Mouse (Mus musculus) NIH3T3 (cell line): Measurements from ENCODE around the gene Ffar3.
"Not testable (repeated sequence)": the region's sequence is repeated elsewhere in the genome, so short reads cannot be mapped to it uniquely, and the experiment has no call there.

Experiments
- DNase-seq: peaks from one replicate; pipeline ENCODE4 v3.0.0-alpha.2; 2012; ENCODE audit warnings: low read depth

Ffar3 gene

DNA sequence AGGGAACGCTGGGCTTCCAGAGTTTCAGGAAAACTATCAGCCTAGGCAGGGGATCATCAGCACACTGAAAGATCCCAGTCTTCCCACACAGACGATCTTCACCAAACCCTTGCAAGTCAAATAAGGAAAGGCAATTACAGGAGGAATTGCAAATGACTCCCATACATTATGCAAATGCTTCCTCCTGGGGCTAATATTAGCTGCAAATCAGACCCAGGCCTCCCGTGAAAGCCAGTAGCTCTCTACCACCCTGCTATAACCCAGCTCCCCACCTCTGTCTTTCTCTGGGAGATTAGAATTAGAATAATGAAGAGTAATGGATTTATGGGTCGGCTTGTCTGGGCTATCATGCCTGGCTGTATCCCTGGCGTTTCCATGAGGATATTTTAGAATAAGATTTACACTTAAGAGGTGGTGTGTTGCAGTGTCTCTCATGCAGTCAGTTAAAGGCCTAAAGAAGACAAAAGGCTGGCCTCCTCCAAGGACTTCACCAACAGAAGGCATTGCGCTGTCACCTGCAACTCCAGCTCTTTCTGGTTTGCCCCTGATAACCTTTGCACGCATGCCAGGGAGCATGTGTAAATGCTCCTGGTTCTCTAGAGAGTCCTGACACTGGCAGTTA is 11.2 kb downstream of the Ffar3 start:
- DNase-seq: no peak

DNA sequence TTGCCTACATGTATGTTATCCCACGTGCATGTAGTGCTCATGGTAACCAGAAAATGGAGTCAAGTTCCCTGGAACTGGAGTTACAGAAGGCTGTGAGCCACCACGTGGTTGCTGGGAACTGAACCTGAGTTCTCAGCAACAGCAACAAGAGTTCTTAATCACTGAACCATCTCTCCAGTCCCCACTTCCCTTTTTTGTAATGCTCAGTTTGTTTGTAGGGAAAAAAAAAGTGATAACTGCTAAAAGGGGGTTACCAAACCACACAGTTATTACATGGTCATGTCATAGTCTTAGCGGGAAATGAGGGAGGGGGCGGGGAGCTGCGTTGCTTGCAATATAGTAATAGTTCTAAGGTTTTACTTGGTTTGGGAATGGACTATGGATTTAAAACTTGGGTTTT is 13.9 kb downstream of the Ffar3 start:
- no peak for DNase-seq

DNA sequence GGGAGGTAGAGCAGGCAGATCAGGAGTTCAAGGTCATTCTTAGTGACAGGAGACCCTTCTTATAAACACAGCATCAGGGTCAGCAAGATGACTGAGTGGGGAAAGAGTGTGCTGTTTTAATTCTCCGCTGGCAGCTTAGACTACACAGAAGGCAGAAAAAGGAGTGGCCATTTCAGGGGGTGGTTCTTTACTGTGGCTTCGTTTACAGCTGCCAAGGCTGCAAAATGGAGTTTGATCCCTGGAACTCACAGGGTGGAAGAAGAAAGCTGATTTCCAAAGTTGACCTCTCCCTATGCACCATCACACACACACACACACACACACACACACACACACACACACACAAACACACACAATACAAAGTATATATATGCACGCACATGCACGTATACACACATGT is 14.6 kb downstream of the Ffar3 start:
- no peak for DNase-seq

DNA sequence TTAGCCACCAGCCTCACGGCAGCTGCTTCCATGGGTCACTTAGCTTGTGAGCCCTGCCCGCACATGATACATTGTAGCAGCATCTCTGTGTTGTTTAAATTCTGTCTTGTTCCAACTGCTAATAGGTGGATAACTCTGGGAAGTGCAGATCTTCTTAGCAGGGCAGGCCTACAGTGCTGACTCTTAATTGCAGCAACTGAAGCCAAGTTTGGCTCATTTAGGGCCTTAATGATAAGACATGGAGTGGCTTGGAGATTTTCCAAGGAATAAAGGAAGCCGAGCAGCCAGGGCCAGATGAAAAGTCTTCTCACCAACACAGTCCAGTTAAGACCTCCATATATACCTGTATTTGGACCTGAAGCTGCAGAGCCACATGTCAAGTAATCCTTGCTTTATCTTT is 15.7 kb downstream of the Ffar3 start:
- DNase-seq: no peak

DNA sequence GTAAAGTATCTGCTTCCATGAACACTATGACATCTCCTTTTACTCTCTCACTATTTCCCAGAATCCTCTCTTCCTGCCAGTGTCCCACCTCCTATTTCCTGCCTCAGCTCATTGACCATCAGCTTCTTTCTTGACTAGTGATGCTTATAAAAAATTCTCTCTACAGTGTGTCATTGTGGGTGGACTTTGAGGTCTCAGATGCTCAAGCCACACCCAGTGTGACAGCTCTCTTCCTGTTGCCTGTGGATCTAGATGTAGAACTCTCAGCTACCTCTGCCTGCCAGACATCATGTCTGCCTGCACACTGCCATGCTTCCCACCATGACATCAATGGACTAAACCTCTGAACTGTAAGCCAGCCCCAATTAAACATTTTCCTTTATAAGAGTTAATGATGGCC is 18.7 kb downstream of the Ffar3 start:
- no peak for DNase-seq

DNA sequence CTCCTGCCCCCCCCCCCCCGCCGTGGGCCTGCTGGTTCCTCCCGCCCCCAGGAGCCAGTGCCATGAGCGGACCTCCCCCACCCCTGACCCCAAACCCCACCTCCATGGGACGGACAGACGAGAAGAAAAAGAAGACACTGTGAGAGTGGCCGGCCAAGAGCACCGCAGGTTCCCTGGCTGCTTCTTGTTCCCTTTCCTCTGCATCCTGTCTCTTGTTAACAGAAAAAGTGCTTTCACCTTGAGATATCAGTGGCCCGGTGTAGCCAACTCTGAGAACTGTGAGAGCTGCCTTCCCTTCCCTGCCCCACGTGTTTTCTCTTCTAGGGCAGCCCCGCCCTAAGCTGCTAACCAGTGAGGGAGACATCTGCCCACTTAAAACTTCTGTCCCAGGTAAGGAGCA is 23.3 kb downstream of the Ffar3 start:
- not testable (repeated sequence) for DNase-seq

DNA sequence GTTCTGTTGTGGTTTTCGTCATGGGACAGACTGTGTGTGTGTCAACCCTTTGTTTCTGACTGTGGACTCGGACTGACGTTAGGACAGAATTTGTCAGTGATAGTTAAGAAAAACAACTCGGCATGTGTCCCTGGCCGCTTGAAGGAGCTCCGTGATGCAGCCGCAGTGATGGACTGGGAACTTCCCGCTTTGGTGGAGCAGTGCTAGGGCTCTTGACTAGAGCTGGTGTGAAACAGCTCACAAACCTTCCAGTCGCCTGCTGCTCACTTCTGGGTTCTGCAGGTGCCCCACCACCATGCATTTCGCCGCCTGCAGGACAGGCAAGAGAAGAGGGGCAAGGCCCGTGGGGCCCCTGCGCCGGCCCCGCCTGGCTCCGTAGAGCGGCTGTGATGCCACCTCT is 23.7 kb downstream of the Ffar3 start:
- no peak for DNase-seq

DNA sequence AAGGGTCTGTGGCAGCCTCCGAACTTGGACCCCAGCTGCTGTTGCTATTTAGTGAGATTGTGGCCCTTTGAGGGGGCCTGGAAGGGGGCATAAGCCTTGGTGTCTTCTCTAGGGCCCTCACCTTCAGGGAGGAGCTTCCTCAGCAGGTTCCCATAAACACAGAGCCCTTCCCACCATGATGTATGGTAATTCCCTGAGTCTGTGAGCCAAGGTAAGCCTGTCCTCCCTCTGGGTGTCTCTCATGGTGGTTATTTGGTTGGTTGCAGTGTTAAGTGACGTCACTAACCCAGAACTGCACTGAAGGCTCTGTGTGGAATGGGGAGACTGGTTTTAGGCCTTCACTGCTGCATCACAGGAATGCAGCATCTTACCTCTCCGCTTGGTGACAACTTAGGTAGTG is 26.6 kb downstream of the Ffar3 start:
- no peak for DNase-seq

DNA sequence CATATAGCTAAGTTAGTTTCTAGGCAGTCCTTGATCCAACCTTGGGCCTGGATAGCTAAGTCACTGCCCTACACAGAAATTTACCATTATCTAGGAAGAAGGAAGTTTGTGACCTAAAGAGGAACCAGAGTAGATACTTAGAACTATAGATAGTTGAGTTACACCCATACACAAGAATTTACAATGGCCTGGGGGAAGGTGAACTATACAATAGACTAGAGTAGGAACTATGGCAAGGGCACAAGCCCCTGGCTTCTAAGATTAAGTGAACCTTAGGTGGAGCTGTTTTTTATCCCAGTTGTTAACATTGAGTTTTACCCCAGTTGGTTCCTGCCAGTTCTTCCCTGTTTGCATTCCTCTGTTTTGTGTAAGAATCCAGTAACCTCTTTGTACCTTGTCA is 27.1 kb downstream of the Ffar3 start:
- not testable (repeated sequence) for DNase-seq

DNA sequence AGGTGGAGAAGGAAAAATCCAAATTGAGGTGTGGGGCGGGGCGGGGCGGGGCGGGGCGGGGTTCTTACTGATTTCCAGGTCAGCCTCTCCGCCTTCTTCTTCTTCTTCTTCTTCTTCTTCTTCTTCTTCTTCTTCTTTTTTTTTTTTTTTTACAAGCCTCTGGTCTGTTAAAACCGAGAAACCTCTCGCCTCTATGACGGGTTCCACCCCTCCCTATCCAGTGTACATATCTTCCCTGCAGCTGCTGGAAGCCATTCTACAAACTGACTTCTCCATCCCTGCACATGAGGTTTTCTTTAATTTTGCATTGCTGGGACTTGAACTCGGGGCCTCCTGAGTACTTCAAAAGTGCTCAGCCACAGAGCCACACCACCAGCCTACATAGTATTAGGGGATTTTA is 29.3 kb downstream of the Ffar3 start:
- DNase-seq: no peak

DNA sequence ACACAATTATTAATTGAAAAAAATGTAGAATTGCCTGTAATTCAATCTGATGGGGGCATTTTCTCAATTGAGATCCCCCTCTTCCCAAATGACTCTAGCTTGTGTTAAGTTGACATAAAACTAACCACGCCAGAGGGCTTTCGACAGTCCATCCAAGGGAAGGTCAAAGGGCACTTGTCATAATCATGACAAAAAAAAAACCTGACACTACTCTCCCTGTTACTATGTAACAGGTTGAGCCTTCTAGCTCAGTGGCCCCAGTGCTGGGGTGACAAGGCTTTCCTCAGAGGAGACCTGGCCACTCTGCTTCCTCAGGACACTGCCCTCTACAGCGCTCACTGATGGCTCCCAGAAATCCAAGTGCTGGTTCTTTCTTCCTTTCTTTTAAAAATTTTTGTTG is 31.7 kb downstream of the Ffar3 start:
- DNase-seq: no peak

DNA sequence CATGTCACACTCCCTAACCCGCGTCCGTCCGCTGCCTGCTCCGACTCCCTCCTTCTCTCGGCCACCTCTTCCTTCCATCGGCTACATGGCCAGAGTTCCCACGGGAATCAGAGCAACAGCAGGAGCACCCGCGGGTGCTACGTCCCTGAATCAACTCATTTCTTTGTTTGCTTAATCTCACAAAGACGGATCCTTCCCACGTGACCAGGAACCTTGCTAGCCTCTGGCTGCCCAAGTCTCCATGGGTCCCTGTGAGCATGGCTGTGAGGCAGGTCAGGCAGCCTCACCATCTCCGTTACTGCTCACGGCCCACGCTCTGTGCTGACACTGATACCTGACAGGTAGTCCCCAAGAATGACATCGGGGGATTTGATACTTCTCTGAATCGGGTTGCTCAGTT is 32.3 kb downstream of the Ffar3 start, which contains the start of gene Ffar2:
TSS of gene Ffar2 (minus strand) at position 101 of the 400 bp plus-strand sequence.
- DNase-seq: no peak

DNA sequence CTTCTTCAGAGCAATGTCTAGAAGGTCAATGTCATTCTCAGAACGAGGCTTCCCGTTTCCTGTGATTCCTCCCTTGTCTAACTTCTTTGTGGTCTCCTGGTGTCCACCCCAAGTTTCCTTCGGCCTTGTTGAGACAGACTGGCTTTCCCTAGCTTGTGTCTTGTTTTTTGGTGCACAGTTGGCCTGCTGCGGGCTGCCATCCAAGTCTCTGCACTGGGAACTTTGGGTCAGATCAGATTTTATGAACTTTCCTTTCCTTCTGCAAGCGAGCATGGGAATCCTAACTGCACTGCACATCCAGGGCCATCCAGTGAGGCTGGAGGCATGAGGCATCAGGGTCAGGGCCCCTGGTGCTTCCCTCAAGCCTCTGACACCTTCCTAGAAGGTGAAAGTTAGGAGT is 34.4 kb downstream of the Ffar3 start:
- DNase-seq: no peak

DNA sequence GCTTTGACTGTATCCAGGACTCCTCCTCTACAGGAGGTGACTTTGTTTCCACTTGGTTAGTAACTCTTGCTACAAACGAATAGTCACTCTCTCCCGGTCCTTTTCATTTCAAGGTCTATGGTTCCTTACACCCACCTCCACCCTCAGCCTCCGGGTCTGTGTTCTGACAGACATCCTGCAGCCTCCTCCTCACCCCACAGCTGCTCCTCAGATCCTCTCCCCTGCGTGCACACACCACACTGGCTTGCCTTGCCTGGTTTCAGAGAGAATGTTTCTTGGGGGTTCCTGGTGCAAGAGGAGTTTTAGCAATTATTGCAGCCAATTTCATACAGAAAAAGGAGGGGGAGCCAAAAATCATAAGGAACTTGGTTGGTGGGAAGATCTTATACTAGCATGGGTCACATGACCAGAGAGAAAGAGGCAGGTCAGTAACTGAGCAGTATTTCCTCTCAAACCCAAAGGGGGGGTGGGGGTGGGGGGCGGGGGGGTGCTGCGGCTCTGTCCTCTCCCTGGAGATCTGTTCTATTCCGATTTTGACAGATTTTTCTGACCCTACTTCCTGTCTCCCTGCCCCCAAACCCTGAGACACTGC is 35.0 kb downstream of the Ffar3 start:
- no peak for DNase-seq

DNA sequence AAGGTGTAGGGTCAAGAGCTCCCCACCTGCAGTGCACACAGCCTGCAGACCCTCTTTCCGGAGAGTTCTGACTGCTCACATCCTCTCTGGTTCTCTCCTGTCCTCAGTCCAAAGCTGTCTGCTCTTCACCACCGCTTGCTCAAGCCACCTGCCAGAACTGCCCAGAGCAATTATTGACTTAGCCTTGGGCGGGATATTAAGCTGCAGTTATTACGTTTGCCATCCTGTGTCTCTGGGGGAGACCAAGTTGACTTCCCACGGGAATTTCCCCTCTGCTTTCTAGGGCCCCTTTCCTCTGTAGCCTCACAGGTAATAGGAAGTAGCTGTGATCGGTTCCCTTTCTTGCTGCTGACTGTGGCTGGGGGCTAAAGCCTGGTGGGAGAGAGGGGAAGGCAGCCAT is 35.8 kb downstream of the Ffar3 start:
- no peak for DNase-seq

DNA sequence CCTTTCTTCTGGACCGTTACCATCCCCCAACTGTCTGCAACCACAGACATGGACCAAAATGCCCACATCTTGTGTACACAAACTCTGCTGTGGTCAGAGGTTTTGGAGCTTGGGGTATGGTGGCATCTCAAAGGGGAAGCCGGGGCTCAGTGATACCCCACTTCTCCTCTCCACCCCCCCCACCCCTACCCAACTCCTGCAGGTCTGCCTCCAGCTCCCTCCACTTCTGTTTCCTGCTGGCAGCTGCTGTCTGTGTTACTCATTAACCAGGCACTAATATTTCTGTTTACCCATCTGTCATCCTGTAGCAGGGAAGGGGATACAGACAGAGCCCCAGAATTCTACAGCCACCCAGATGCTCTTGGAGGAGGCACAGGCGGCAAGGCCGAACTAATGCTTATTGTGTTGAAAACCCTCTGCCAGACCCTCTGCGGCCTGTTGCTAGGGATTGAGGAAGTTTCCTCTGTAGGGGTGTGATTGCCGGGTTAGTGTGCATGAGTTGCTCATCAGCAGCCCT is 43.6 kb downstream of the Ffar3 start:
- no peak for DNase-seq

DNA sequence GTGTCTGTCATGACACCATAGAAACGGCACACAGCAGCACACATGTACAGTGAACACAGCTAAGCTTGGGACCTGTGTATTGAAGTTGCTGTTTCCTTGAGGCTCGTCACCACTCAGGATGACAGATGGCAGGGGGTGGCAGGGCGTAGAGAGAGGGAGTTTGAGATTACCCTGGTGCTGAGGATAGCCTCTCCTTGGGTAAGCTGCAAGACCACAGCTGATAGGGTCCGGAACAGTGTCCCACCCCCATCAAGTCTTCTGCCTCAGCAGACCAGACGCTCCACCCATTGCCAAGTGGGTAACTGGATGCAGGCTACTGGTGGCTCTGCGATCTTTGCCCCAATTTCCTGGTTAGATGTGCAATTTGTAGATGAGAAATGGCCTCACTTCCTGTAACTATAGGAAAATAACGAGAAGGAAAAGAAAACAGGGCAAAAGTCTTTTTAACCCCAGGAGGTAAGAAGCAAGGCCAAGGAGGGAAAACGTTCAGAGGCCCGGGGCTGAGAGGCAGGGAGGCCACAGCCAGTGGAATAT is 44.2 kb downstream of the Ffar3 start:
- no peak for DNase-seq

DNA sequence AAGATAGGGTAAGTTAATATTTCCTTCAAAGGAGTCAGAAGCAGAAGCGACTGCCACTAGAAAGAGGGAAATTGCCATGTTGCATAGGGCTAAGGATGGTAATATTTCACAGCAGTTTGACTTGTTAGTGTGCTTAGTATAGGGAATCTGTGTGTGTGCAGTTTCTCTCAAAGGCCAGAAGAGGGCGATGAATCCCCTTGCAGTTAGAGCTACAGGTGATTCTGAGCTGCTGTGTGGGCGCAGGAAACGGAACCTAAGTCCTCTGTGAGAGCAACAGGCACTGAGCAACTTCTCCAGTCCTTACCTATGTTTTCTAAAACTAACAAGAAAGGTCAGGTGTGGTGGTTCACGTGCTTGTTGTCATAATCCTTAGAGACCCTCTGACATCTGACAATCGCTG is 45.7 kb downstream of the Ffar3 start:
- DNase-seq: peak; percentile 6

DNA sequence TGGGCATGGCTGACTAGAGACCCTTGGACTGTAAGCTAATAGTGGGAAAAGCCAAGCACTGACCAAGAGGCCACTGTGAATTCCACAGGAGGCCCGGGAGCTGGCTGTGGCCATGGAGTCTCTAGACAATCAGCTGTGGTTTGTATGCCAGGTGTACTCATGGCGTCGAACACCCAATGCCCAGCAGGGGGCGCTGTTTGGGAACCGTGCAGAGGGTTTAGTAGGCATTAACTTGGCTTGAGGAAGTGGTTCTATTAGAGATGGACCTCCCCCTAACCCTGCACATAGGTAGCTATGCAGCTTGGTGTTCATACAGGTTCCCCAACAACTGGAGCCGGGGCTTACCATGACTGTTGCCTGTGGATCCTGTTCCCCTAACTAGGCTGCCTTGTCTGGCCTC is 50.1 kb downstream of the Ffar3 start:
- peak; percentile 28 for DNase-seq
